Mouse (Mus musculus) bone marrow macrophage, adult 2 months (primary cell): ENCODE data around the gene Olfr1124.

ENCODE experiments used
- CTCF ChIP-seq: IDR thresholded peaks from 2 replicates; pipeline ENCODE4 v1.5.1; 2012; ENCODE audit warnings: low read depth, mild to moderate bottlenecking, low read length, moderate library complexity
- POLR2A ChIP-seq: IDR thresholded peaks from 2 replicates; pipeline ENCODE4 v1.6.1; 2012; ENCODE audit warnings: mild to moderate bottlenecking, low read depth, low read length, borderline replicate concordance

DNA sequence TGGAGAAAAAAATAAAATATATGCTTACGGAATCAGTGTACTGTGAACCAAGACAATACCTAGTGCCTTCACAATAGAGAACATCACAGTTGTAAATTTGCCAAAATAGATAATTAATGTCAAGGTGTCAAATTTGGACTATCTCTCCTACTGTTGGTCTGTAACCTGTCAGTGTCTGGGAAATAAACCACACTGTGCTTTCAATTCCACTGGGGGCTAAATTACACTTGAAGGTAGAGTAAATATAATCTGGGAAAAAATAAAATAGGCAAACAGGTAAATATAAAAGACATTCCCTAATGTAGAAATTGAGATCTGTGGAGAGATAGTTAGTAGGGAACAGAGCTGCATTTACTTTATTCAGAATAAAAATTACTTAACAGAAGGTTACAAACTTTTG, at the start of gene Olfr1124:
- TF ChIP-seq CTCF (no peak), POLR2A (no peak)
